Mouse (Mus musculus) WW6 (cell line): ENCODE results near the gene S1pr3.

ENCODE experiments used
- DNase-seq: peaks from one replicate; pipeline ENCODE4 v3.0.0-alpha.2; 2013; ENCODE audit warnings: low read depth, low spot score

Gene S1pr3

DNA sequence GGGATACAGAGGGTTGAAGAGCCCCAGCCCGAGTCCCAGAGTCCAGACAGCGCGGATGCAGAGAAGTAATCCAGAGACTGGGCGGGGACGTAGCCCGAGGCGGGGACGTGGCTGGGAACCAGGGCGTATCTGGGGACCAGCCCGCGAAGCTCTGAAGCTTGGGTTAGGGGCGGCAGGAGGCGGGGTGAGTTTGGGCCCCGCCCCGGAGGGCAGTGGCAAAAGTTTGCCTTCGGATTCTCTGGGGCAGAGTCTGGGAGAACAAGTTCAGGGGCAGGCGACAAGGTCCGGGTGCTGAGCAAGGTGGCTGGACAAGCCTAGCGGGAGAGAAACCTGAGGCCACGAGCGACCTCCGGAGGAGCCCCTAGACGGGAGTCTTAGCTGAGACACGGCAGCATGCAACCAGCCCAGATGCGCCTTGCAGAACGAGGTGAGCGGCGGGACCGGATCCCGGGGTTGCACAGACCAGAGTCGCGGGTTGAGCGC, at the start of gene S1pr3:
Gene S1pr3 (plus strand): TSS at position 121 of the 483 bp plus-strand sequence.
- no peak for DNase-seq

DNA sequence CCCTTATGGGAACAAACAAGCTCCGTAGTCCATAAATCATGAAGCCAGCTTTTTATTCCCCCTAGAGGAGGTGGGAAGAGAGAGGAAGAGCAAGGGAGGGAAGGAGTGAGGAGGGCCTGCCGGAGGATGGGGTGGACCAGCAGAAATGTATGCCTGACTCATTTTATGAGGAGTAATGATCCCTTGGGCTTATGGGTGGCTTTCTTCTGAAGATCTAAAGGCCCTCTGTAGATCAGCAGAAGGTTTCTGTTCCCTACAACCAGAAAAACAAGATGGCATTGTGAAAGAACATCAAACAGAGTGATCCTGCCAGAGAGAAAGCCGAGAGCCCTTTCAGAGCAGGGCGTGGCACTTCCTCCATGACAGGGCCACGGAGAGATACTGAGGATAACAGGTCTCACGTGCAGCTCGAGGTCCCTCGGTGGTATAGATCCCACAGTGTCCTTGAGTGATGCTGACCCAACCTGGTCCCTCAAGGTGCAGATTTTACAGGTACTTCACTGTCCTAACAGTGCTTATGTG, 47.9 kb upstream of the S1pr3 start:
- no peak for DNase-seq

DNA sequence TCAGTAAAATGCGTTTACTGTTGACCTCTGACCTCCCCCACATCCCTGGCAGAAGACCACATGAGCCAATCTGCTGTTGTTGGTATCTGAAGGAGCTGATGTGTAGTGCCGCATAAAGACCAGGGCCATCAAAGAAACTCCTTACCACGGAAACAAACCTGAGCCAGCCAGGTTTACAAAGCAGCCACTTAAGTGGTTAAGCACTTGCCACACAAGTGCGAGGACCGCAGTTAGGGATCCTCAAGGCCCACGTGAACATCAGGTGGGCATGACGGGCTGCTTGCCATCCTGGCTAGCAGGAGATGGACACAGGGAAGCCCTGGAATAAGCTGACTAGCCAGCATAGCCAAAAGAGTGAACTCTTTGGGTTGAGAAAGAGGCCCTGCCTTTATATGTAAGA, 45.0 kb upstream of the S1pr3 start:
- DNase-seq, result no peak

DNA sequence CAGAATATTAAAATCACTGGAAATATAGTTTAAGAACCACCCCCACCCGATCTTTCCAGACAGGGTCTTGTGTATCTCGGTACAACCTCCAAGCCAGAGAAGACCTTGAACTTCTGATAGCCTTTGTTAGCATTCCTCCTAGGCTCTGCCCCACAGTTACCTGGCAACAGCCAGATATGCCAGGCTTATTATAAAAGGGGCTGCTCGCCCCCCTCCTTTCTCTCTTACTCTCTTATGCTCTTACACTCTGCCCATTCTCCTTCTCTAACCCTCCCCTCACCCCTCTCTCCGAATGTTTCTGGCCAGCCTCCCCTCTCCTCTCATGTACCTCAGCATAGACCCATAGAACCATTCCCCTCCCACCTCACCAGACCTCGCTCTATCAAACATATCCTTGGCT, 44.5 kb upstream of the S1pr3 start:
- DNase-seq, result no peak

DNA sequence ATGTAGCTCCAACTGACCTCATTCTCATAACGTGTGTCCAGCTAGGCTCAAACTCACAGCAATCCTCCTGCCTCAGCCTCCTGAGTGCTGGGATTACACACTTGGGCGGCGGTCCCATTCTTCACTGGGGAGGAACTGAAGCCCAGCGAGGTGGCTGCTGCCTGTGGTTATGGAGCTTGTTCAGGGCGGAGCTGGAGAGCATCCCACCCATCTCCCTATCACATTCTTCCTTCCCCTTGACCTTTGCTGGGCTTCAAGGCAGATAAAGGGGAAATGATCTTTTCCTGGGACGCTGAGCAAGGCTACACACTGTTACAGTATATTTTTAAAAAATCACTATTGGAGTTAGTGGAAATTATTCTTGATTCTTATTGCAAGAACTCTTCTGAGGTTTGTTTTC, 43.2 kb upstream of the S1pr3 start:
- DNase-seq, result no peak

DNA sequence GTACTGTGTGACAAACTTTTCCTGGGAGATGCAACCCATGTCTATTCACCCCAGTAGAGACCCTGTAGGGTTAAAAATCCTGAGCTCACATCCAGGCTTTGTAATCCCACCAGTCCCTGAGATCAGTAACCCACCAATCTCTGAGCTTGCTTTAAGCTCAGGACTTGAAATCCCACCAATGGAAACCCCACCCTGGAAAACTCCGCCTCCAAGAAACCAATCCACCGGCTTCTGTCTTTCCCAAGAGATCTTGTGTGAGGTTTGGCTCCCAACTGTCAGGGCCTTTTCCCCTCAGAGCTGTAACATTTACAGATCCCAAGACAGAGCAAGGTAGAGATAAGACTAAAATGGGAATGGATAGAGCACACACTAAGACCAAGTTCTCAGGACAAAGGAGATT, 40.1 kb upstream of the S1pr3 start:
- no peak for DNase-seq

DNA sequence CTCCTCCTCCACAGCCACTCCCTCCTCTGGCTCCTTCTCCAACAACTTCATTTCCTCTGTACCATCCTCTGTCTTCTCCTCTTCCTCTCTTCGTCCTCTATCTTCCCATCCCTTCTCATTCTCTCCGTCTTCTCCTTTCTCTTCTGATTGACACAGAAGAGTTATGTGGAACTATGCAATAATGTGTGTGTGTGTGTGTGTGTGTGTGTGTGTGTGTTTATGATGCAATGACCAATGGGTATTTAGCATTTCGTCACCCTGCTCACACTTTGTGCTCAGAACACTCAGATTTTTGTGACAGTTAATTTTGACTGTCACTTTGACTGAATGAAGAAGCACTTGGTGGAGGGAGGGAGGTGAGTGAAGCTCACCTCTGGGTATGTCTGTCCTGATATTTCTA, 39.1 kb upstream of the S1pr3 start:
- no peak for DNase-seq

DNA sequence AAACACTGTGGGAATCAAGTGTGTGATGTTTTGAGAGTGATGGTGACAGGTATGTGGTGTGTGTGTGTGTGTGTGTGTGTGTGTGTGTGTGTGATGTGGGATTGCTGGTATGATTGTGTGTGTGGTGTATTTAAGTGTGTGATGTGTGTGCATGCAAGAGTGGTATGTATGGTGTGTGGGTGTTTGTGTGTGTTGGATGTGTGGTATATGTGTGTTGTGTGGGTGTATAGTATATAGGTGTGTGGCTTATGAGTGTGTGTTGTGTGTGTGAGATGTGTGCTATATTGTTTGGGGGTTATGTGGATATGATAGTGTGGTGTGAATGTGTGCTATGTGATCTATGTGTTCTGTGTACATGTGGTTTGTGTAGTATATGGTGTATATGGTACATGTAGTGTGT, 35.4 kb upstream of the S1pr3 start:
- DNase-seq, result no peak

DNA sequence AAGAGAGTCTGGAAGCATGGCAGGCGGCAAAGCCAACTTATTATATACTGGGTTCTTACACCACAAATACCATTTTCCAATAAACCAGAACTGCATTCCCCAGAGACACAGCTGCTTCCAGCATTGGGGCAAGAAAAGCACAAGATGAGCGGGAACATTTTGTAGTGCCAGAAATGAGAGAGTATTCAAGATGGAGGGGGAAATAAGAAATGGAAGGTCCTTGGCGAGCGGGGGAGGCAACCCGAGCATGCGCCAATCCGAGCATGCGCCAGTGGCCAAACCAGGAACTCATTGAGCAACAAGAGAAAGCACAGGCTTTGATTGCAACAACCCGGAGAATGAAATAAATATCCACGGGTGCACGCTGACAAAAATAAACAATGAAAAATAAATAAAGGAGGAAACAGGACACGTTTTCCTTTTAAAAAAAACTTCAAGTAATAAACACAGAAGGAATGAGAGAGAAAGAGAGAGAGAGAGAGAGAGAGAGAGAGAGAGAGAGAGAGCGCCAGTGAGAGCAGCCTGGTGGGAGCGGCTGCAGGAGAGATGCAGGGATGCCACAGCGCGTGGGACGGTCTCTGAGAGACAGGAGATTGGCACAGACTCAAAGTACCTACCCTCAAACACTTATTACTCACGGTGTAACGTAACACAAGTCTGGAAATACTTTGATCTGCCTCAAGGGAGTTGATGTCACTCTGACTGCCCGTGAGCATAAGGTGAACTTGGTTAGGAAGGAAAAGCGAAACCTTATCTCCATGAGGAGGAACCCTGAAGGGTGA, 34.2 kb upstream of the S1pr3 start:
- DNase-seq, result no peak

DNA sequence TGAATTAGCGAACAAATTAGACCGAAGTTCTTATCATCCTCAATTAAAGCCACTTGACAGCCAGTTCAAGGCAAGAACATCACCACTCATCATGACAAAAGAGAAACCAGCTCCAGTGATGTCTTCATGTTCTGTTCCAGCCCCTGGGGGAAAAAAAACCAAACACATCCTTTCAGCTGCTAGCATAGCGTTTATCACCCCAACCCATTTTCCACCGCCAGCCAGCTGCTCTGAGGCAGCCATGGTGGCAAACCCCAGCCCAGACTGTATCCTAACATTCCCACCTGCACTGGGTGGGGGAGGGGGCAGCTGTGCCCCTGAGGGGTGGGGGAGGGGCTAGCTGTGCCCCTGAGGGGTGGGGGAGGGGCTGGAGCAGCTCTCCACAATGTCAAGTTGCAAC, 30.3 kb upstream of the S1pr3 start:
- DNase-seq, result no peak

DNA sequence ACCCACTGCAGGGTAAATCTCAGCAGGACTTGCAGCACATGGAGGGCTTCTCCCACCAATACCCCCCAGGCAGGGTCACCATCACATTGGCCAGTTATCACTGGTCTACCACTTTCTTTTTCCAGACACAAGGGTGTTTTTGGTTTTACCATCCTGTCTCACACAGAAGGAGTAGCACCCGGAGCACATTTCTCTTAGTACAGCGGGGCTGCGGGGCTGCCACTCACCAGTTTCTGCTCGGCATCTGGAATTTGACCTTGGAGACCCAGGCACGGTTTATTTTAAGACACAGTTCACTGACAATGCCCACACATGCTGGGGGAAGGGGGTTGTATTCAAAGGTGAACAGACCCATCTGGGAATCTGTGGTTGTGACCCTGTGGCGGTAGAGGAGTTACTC, 28.8 kb upstream of the S1pr3 start:
- no peak for DNase-seq

DNA sequence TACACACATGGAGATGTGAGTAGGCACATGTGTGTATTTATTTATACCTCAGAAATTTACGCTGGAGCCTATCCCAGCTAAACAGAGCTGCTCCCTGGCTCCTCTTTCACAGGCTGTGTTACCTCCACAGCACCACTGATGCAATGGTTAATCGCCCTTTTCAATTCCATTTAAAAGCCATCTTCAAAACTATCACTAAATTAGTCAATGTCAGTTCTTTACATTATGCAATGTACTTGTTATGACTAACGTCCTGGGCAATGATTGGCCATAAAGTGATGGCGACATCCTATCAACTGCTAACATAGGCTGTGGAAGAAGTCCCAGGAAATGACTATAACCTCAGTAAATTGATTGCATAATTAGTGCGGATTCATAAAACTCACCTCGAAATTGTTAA, 26.9 kb upstream of the S1pr3 start:
- DNase-seq, result no peak

DNA sequence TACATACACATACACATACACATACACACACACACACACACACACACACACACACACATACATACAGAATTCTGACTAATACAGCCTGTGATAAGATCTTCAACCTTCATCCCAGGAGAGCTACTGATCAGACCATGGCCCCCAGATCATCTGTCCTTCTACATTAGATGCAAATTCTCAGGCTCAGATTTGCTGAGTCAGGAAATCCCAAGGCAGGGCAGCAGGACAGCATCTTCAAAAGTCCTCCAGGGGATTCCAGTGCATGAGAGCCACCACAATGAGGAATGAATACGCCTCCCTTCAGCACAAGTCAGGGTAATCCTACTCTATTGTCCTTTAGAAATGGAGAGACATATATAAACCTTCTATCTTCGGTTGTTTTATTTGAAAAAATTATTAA, 23.5 kb upstream of the S1pr3 start:
- DNase-seq, result no peak

DNA sequence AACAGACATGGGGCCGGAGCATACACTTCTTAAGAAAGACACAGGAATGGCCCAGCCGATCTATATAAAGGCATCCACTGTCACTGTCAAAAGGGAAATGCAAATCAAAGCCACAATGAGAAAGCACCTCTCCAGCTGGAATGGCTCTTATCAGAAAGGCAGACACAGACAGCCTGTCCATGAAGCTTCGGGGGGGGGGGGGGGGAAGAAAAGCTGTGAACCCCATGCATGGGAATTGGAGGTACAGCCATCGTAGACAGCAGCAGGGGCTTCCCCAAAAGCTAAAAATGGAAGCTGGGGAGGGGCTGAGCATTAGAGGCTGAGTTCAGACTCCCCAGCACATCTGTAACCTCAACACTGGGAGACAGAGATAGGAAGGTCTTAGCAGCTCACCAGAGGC, 20.5 kb upstream of the S1pr3 start:
- no peak for DNase-seq

DNA sequence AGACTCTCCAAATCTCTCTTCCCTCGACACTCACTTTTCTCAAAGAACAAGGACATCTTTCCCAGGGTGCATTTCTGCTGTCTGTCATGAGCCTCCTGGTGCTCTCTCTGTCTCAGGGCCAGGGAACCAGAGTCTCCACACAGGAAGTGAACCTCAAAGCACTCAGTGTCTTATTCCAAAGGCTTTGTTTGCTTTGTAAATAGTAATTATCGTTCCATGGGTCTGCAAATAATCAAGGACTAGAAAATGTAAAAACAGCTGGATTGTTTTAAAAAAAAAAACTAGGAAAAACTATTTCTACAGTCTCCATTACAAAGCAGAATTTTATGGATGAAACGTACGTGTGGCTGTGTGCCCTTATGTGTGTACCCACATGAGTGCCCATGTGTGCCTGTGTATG, 18.0 kb upstream of the S1pr3 start:
- no peak for DNase-seq

DNA sequence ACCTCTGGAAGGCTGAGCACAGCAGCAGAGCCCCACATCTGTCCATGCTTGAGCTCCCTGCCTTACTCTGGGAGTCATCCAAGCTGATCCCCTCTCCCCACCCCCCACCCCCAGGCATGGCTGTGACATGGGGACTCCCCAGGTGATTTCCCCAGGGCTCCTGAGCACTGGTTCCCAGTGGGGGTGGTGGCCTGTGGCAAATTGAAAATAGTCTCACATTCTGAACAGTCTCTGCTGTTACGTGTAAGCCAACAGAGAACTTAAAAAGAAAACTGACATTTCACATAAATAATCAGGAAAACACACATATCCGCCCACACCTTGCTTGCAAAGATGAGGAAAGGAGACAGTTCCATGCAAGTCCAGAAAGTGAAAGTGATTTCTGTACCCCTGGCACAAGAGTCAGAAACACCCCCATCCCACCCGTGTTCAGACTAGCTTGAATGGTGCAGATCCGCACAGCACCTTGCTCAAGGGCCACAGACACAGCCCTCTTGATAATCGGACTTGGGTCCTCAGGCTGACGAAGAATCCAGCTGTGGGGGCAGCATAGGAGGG, 17.0 kb upstream of the S1pr3 start:
- no peak for DNase-seq

DNA sequence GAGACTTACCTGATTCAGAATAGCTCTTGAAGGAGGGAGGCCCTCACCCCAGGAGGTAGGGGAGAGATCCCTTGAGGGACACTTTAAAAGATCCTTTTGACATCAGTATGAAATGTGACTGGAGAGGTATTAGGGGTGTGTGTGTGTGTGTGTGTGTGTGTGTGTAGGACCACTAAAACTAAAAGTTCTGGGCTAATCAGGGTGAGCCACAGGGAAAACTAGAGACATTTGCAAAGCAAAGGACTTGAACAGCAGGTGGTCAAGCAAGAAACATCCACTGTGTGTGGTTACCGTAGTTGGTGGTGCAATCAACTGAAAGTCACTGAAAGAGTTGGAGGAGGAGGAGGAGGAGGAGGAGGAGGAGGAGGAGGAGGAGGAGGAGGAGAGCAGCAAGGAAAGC, 16.2 kb upstream of the S1pr3 start:
- no peak for DNase-seq

DNA sequence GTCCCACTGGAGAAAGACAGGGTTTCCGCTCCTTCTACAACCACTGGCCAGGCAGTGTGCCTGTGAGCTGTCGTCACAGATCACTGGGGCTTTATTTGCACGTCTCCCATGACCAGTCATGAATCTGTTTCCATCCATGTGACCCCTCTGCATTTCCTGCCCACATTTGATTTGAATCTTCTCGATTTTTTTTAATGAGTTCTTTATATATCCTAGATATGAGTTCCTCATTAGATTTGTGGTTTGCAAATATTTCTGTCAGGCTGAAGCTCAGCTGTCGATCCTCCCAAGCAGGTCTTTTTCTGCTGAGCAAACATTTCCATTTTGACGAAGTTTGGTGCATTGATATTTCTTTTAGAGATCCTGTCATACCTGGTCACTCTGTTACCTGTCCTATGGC, 10.6 kb upstream of the S1pr3 start:
- no peak for DNase-seq

DNA sequence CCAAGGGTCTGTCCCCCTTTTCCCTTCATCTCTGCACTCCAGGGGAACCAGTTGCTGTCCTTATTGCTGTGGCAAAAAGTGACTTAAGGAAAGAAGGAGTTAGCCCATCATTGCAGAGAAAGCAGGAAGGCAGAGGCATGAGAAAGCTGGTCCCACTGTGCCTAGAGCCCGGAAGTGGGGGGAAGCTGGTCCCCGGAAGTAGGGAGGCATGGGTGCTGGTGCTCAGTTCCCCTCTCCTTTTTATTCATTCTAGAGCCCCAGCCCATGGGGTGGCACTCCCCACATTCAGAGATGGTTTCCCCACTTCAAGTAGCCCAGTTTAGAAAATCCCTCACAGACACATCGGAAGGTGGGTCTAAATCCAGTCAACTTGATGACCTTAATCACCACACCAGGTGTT, 8.9 kb upstream of the S1pr3 start:
- DNase-seq, result no peak

DNA sequence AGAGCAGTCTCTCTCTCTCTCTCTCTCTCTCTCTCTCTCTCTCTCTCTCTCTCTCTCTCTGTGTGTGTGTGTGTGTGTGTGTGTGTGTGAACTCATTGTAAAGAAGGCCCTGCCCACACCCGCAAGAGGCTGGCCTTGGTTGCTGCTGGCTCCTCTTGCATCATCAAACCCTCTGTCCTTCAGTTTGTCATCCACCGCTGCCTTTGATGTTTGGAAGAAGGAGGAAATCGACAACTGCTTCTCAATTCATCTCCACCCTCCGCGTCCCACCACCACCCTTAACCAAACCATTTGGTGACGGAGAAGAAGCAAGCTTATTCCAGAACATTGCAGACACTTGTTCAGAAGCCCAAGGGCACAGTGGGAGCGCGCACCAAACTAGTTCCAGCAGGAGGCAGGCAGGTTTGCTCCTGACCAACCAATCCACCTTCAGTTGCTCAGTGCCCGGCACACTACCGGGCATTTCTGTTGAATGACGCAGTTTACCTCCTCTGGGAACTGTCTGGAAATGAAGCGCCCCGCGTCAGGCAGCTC, 8.2 kb upstream of the S1pr3 start:
- no peak for DNase-seq

DNA sequence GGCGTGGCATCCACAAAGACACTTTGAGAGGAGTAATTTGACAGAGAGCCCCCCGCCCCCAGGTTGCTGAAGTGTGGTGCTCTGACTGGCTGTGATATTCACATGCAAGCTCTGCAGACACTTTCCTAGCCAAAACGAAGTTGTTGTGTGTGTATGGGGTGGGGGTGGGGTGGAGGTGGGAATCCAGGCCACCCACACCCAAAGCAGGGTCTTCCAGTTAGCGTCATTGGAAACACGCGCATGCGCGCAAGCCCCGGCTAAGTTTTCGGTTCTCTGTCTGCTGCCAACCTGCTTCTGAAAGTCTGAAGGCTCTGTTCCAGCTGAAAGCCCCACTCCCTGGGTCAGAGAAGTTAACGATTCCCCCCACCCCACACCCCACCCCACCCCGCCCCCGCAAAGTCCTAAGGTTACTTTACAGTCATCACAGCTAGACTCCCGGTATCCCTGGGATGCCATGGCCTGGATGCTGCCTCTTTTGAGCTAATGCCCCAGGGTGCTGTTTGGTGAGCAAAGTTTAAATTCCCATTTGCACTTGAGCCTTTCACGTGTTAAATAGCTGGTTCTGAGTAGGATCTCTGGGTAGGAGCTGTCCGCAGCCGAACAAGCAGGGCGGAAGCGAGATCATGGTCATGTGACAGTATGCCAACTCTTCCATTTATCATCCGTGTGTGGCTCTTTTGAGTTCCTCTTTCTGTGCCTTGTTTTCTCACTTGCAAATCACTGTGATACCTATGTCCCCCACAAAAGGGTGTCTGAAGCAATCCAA, 7.5 kb upstream of the S1pr3 start:
- no peak for DNase-seq

DNA sequence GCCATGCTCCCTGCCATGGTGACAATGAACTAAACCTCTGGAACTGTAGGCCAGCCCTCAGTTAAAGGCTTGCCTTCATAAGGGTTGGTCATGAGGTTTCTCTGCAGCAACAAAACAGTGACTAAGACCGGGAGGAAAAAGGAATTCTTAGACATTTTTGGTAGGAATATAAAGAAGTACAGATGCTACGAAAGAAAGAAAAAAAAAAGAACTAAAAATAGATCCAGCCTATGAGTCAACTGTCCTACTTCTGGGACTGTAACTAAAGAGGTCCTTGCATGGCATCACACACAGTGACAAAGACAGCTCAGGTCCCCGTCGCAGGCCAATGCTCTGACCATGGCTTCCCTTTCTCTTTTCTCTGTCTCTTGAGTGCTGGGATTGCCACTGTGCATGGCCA, 3.9 kb upstream of the S1pr3 start:
- no peak for DNase-seq
